Mouse (Mus musculus): ENCODE measurements around the gene Gm9780. TPM values are rescaled to one million over a fixed set of nuclear protein-coding genes. Genes with fewer than 3 reads are reported as not detected.
"Not testable (repeated sequence)": the region's sequence is repeated elsewhere in the genome, so short reads cannot be mapped to it uniquely, and the experiment has no call there.

Gm9780 gene
- polyA plus RNA-seq, 1 experiment: 1.1 TPM

DNA sequence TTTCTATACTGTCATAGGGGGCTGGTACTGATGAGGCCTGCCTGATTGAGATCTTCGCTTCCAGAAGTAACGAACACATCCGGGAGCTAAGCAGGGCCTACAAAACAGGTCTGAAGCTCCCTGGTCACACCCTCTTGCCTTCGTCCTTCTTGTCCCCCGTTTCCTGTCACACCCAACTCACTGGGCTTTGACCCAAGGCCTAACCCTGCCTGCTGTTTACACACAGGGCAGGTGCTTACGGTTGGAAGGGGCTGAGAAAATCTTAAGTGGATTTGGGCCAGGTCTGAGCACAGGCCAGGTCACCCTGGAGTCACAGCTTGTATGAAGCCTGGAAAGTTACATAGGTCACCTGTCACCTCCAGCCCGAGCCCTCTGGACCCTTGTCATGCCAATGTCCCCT, 26.1 kb downstream of the Gm9780 start:
- H3K4me1 ChIP-seq (ENCODE audit: control insufficient read depth, insufficient read depth, low read length); H3K27ac ChIP-seq (ENCODE audit: insufficient read depth, low read depth, low read length); H3K4me3 ChIP-seq (ENCODE audit: insufficient read depth, low read length): not testable (repeated sequence)

DNA sequence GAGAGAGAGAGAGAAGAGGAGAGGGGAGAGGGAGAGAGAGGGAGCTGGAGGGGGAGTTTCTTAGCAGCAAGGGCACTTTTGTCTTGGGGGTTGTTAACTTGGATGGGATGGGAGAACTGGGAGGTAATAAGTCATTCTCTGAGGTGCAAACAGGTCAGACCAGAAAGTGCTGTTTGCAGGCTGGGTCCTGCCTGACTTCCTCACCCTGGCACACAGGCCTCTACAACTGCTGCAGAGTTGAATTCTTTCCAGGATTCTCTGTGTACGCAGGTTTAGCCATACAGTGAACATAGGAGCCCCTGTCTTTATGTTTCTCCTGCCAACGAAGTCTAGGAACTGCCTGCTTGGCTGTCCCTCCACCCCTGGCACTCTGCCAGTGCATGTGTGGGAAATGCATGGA, 35.0 kb downstream of the Gm9780 start:
- H3K27ac ChIP-seq (ENCODE audit: insufficient read depth, low read depth, low read length); H3K4me1 ChIP-seq (ENCODE audit: control insufficient read depth, insufficient read depth, low read length); H3K4me3 ChIP-seq (ENCODE audit: insufficient read depth, low read length): not testable (repeated sequence)

DNA sequence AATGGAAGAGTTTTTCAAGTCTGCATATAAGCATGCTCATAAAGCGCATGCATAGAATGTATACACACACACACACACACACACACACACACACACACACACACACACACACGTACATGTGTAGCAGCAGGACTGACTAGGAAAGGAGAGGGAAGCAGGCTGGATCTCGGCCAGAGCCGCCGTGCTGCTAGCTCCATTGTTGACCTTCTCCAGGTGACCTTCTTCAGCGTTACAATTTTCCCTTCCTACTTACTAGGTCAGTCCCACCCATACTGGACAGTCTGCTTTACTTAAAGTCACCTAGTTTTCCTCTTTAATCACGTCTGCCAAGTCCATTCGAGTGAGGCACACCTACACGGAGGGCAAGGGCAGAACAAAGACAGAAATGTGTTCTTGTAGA, 60.6 kb downstream of the Gm9780 start:
- H3K27ac ChIP-seq (ENCODE audit: insufficient read depth, low read depth, low read length); H3K4me1 ChIP-seq (ENCODE audit: control insufficient read depth, insufficient read depth, low read length); H3K4me3 ChIP-seq (ENCODE audit: insufficient read depth, low read length): not testable (repeated sequence)

DNA sequence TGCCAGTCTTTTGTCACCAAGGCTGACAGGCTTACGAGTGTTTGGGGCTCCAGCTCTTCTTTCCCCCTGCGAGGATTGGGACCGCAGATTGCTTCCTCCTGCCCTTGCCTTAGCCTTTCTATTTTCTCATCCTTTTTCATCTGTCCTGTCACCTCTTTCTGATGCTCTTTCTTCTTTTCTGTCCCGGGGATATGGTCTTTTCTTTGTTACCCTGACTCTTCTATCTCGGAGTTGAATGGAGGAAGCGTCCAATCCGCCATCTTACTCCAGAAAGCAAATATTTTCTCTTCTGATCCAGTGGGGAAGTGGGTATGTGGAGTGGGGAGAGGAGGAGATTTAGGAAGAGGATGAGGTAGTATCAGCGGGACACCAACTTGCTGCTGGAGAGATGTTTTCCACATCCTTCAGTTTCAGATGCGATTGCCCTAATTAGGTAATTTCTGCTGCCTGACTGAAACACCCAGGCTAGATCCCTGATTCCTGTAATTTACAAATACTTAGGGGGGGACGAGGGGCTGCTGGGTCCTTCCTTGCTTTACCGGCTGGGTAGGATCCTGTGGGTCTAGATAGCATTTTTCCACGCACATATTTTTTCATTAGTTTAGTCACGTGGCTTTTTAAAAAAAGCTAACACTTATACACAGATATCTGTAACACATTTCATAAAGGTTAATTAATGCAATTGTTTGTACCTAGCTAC, 63.1 kb downstream of the Gm9780 start:
- H3K4me3 ChIP-seq (ENCODE audit: insufficient read depth, low read length); H3K27ac ChIP-seq (ENCODE audit: insufficient read depth, low read depth, low read length); H3K4me1 ChIP-seq (ENCODE audit: control insufficient read depth, insufficient read depth, low read length): not testable (repeated sequence)

DNA sequence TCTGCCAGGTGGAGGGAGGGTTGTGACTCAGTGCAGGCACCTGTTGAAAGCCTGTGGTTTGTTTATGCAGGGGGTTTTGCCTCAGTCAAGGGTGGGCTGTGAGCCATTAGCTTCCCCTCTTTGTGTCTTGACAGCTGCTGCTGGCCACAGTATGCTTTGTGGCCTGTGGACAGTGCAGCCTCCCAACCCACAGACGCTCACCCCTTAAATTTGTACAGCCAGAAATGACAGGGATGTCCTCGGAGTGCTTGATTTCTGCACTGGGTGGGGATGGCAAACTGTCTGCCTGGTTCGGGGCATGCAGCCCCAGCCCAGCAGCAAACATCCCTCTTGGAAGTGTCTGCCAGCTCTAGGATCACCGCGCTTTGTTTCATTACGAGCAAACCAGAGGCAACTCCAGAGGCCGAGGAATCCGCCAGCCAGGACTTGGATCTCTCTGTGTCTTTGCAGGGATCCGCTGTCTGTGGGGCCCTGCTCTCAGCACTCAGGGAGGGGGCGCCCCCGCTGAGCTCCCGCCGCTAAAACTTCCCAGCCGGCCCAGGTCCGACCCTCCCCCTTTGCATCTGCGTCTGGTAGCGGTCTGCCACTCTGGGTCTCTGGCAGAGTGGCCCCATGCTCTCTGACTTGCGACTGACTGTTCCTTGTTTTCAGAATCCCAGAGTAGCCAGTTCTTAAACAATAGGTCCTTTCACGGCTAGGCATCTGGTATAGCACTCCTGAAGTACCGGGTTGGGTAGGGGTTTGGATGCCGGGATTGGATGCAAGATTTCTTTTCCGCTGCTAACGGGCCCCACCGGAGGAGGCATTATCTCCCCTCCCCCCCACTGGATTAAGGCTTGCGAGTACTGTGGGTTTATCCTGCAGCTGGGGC, 63.9 kb downstream of the Gm9780 start, which contains the start of gene Duxbl1:
Gene Duxbl1 (plus strand): TSS at position 207 of the 871 bp plus-strand sequence.
- H3K4me3 ChIP-seq (ENCODE audit: insufficient read depth, low read length): not testable (repeated sequence)

More for the DNA sequence above, 63.9 kb downstream of the Gm9780 start, which contains the start of gene Duxbl1:
- not testable (repeated sequence) for H3K27ac ChIP-seq (ENCODE audit: insufficient read depth, low read depth, low read length); H3K4me1 ChIP-seq (ENCODE audit: control insufficient read depth, insufficient read depth, low read length)

Other genes starting within 250 kb of the Gm9780 start
- gene Anxa11, start 200.6 kb downstream of the Gm9780 start, polyA plus RNA-seq (2012; ENCODE audit: insufficient read depth, insufficient read length, missing spikeins): 61.4 and 62.5 TPM in 2 replicates
- gene Plac9a, start 139.6 kb downstream of the Gm9780 start, polyA plus RNA-seq (2012; ENCODE audit: insufficient read depth, insufficient read length, missing spikeins): not detected in 2 replicates
- 1.4 and 2.0 TPM in 2 replicates for gene Tmem254a, start 115.0 kb downstream of the Gm9780 start, polyA plus RNA-seq (2012; ENCODE audit: insufficient read depth, insufficient read length, missing spikeins)
- not detected in 2 replicates for gene Cphx1, start 104.4 kb downstream of the Gm9780 start, polyA plus RNA-seq (2012; ENCODE audit: insufficient read depth, insufficient read length, missing spikeins)
- gene Duxbl1, start 64.1 kb downstream of the Gm9780 start, polyA plus RNA-seq (2012; ENCODE audit: insufficient read depth, insufficient read length, missing spikeins): not detected in 2 replicates
- gene Tmem254c, start 24.6 kb upstream of the Gm9780 start, polyA plus RNA-seq (2012; ENCODE audit: insufficient read depth, insufficient read length, missing spikeins): 11.0 and 15.6 TPM in 2 replicates
- not detected in 2 replicates for gene Cphx2, start 38.8 kb upstream of the Gm9780 start, polyA plus RNA-seq (2012; ENCODE audit: insufficient read depth, insufficient read length, missing spikeins)
- not detected in 2 replicates for gene Cphx3, start 39.6 kb upstream of the Gm9780 start, polyA plus RNA-seq (2012; ENCODE audit: insufficient read depth, insufficient read length, missing spikeins)
- not detected in 2 replicates for gene Duxbl2, start 75.6 kb upstream of the Gm9780 start, polyA plus RNA-seq (2012; ENCODE audit: insufficient read depth, insufficient read length, missing spikeins)
- 1.7 TPM in 1 of 2 replicates, not detected in the other for gene Plac9b, start 139.8 kb upstream of the Gm9780 start, polyA plus RNA-seq (2012; ENCODE audit: insufficient read depth, insufficient read length, missing spikeins)
- 16.7 and 20.6 TPM in 2 replicates for gene Tmem254b, start 164.3 kb upstream of the Gm9780 start, polyA plus RNA-seq (2012; ENCODE audit: insufficient read depth, insufficient read length, missing spikeins)
- gene Duxbl3, start 215.3 kb upstream of the Gm9780 start, polyA plus RNA-seq (2012; ENCODE audit: insufficient read depth, insufficient read length, missing spikeins): not detected in 2 replicates